Mouse (Mus musculus) lung, postnatal 0 days (tissue): ENCODE measurements around the gene Abr.

Experiments
- CTCF ChIP-seq: IDR thresholded peaks from 2 replicates; pipeline ENCODE4 v1.5.1; 2016; ENCODE audit warnings: antibody characterized with exemption, mild to moderate bottlenecking
- EP300 ChIP-seq: IDR thresholded peaks from 2 replicates; pipeline ENCODE4 v1.6.1; 2016; ENCODE audit warnings: antibody characterized with exemption, mild to moderate bottlenecking, control low read depth

DNA sequence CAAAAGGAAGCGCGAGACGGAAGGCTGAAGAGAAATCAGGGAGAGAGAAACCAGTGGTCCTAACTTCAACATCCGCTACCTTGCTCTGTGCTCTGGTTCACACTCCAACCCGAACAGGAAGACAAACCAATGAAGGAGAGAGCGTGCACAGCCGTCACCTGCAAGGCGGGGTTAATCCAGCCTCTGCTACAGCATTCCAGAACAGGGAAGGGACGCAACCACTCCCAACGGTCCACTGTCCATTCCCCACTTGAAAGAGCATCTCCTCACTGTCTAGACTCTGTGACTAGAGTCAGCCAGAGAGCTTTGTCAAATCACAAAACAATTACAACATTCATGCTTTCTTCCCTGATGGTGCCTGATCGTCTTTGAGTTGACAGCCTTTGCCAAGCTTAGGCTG, 229.1 kb downstream of the Abr start:
- TF ChIP-seq CTCF: no peak
- no peak for TF ChIP-seq EP300
